Mouse (Mus musculus) erythroblast, embryonic 14.5 days (primary cell): ENCODE data around the gene Ndufa9. TPM values are rescaled to one million over a fixed set of nuclear protein-coding genes. Genes with fewer than 3 reads are reported as not detected.

Experiments used
- H3K27me3 ChIP-seq: 2 replicates; pipeline ENCODE4 v1.6.1; 2012; ENCODE audit warnings: inconsistent platforms; ENCODE audit not compliant: control insufficient read depth
- H3K36me3 ChIP-seq: 2 replicates; pipeline ENCODE4 v1.6.1; 2012; ENCODE audit warnings: mild to moderate bottlenecking, inconsistent platforms; ENCODE audit not compliant: control insufficient read depth
- H3K4me1 ChIP-seq: 2 replicates; pipeline ENCODE4 v1.6.1; 2012; ENCODE audit warnings: inconsistent platforms; ENCODE audit not compliant: control insufficient read depth
- H3K4me3 ChIP-seq: replicated peaks from 2 replicates; pipeline ENCODE3; 2012; ENCODE audit warnings: moderate library complexity, mild to moderate bottlenecking, inconsistent platforms
- H3K9me3 ChIP-seq: 2 replicates; pipeline ENCODE4 v1.6.1; 2012; ENCODE audit warnings: low read length, inconsistent platforms, mixed read lengths; ENCODE audit not compliant: control insufficient read depth
- GATA1 ChIP-seq: IDR thresholded peaks from 2 replicates; pipeline ENCODE4 v1.6.1; 2012; ENCODE audit warnings: low read length, inconsistent platforms, mixed read lengths
- TAL1 ChIP-seq: IDR thresholded peaks from 3 replicates; pipeline ENCODE4 v1.6.1; 2012; ENCODE audit warnings: low read length, inconsistent platforms, mixed read lengths
- polyA plus RNA-seq: library from polyadenylated mRNA; stranded (reverse); fragments of >175 nt; gene quantifications from 2 replicates; pipeline ENCODE4 v1.2.3, GENCODE M21; 2012

Gene Ndufa9
- polyA plus RNA-seq, 1 experiment = 1.1 TPM

DNA sequence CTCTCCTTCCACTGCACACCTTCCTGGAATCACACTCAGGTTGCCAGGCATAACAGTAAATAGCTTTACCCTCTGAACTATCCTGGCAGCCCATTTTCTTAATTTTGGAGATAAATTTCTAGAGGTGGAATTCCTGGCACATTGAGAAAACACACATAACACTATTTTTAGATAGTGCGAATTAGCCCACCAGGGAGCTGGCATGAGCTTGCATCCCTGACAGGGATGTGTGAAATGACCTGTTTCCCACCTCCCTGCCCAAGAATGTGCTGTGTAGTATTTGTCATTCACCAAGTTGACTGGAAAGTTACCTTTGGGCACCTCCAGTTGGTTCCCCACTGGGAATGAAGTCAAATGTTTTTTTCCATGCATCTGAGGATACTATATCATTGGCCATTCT lies 65.9 kb downstream of the Ndufa9 start:
- TF ChIP-seq TAL1 (no peak), GATA1 (no peak)
- no peaks in the 10 kb centered on the region for H3K36me3 ChIP-seq

DNA sequence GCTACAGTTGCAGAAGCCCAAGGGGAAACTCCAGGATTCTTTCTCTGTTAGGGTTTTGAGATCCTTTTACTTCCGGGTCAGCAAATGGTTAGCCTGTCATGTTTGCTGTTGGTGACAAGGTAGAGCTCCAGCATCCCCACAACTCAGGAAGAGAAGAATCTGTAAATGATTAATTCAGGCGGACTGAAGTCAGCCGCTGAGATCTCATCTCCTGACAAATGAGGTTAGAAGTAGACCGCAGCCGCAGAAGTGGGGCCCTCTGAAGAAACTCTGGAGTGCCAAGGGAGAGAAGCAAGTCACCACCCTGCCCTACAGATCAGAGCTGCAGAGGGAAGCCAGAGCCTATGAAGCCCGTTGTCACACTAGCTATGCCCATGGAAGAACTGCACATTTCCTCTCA lies 71.0 kb downstream of the Ndufa9 start:
- Histone ChIP-seq H3K4me1 (no peaks in the 10 kb centered on the region), H3K9me3 (no peaks in the 10 kb centered on the region), H3K27me3 (no peaks in the 10 kb centered on the region), H3K4me3 (no peak overlapping the region), H3K36me3 (no peaks in the 10 kb centered on the region)
- TF ChIP-seq GATA1 = no peak
- TF ChIP-seq TAL1 = no peak

More for the DNA sequence above, 65.9 kb downstream of the Ndufa9 start:
- H3K4me3 ChIP-seq = no peak overlapping the region
- H3K9me3 ChIP-seq = no peaks in the 10 kb centered on the region
- no peaks in the 10 kb centered on the region for H3K27me3 ChIP-seq
- no peaks in the 10 kb centered on the region for H3K4me1 ChIP-seq

DNA sequence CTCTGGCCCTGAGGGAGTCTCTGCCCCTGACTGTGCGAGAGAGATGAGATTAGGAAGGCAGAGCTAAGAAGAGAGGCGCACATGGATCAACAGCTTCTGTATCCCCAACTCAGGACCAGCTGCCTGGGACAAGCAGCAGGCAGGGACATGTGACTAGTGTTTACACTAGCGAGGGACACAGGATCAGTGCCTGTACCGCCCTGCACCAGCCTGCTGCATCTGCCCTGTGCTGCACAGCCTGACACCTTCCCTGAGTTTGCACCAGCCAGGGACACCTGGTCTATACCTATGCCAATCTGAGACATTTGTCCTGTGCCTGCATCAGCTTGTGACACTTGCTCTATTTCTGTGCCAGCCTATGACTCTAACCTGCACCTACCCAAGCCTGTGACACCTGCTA lies 75.1 kb downstream of the Ndufa9 start:
- Histone ChIP-seq H3K36me3 (no peaks in the 10 kb centered on the region), H3K9me3 (no peaks in the 10 kb centered on the region), H3K4me1 (no peaks in the 10 kb centered on the region), H3K27me3 (no peaks in the 10 kb centered on the region), H3K4me3 (no peak overlapping the region)
- TF ChIP-seq GATA1 (no peak), TAL1 (no peak)

DNA sequence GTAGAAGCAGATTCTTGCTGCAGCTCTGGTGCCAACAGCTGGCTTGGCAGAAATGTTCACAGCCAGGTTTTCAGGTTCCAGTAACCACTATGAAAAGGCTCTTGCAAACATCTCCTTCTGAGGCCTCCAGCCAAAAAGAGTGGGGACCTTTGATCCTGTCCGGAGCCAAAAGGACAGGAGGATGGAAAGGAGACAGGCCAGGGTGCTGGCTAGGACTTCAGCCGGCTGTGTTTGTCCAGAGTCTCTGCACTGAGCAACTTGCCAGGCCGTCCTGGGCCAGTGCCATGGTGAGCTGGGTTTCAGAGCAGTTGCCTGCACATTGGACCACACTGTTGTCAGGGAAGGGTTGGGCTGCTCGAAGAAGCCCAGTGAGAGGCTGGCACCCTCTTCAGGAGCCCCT lies 76.6 kb downstream of the Ndufa9 start:
- H3K27me3 ChIP-seq = no peaks in the 10 kb centered on the region
- TF ChIP-seq TAL1 = no peak
- no peak for TF ChIP-seq GATA1
- no peaks in the 10 kb centered on the region for H3K4me1 ChIP-seq
- no peaks in the 10 kb centered on the region for H3K36me3 ChIP-seq
- H3K9me3 ChIP-seq = no peaks in the 10 kb centered on the region
- no peak overlapping the region for H3K4me3 ChIP-seq

Other genes starting within 250 kb of the Ndufa9 start
- 0.01 TPM in 1 of 2 replicates, not detected in the other for gene Kcna1, start 202.8 kb downstream of the Ndufa9 start, polyA plus RNA-seq
- not detected in 2 replicates for gene Kcna6, start 108.5 kb downstream of the Ndufa9 start, polyA plus RNA-seq
- not detected in 2 replicates for gene Akap3, start 4.0 kb upstream of the Ndufa9 start, polyA plus RNA-seq
- not detected in 2 replicates for gene Dyrk4, start 72.7 kb upstream of the Ndufa9 start, polyA plus RNA-seq
- gene Rad51ap1, start 90.5 kb upstream of the Ndufa9 start, polyA plus RNA-seq = 5.5 and 6.1 TPM in 2 replicates
- 0.33 and 0.91 TPM in 2 replicates for gene D6Wsu163e, start 90.8 kb upstream of the Ndufa9 start, polyA plus RNA-seq
- gene Fgf6, start 166.4 kb upstream of the Ndufa9 start, polyA plus RNA-seq = not detected in 2 replicates
- gene Fgf23, start 223.8 kb upstream of the Ndufa9 start, polyA plus RNA-seq = not detected in 2 replicates